Mouse (Mus musculus): ENCODE data around the gene Mvk.
A peak's percentile ranks its signal among the peaks of the same experiment; 100 is the strongest.

The Mvk gene

GRCm38 (mm10) chr5:114443566-114444367 is at the start of gene Mvk, which contains the start of gene Mmab:
TSS of gene Mvk (plus strand) at chr5:114444269.
TSS of gene Mmab (minus strand) at chr5:114444060.
- peak; percentile 100 for DNase-seq (ENCODE audit: inconsistent ontology term)

- peak; percentile 6 for DNase-seq (ENCODE audit: inconsistent ontology term)
These were observed 37.5 kb upstream of the Mvk start for GRCm38 (mm10) chr5:114406592-114406991.

GRCm38 (mm10) chr5:114407269-114407668 is 36.8 kb upstream of the Mvk start:
- DNase-seq (ENCODE audit: inconsistent ontology term), result peak; percentile 57

GRCm38 (mm10) chr5:114407810-114408209 is 36.3 kb upstream of the Mvk start:
- DNase-seq (ENCODE audit: inconsistent ontology term), result peak; percentile 82

- DNase-seq (ENCODE audit: inconsistent ontology term), result no peak
These were observed 35.2 kb upstream of the Mvk start for GRCm38 (mm10) chr5:114408846-114409245.

- no peak for DNase-seq (ENCODE audit: inconsistent ontology term)
These were observed 33.6 kb upstream of the Mvk start for GRCm38 (mm10) chr5:114410429-114410828.

- DNase-seq (ENCODE audit: inconsistent ontology term), result no peak
These were observed 31.6 kb upstream of the Mvk start for GRCm38 (mm10) chr5:114412361-114412998.

DNA sequence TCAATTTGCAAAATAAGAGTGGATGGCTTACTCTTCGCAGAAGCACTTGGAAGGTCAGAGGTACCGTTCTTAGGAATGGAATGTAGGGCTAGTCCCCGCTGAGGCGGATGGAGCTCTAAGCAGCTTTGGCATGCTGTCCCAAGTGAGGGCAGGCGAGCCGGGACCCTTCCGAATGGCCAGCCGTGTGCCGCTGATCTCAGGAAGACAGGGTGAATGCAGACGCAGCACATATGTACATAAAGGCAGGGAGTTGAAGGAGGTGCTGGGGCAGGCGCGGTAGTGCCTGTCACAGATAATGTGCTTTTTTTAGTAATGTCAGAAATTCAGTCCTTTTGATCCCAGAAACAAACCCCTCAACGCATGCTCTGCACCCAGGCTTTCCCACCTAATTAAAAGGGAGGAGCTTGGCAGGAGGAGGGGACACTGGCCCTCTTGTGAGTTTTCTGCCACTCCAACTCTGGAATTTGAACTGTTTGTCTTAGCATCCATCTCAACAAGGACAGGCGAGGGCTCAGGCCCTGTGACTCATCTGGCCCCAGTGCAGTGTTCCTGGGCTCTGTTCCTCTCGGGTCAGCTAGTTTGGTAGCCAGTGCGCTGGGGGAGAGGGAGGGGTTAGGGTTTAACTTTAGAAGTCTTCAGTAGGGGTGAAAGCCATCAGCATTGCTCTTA is 30.9 kb upstream of the Mvk start:
- DNase-seq (ENCODE audit: inconsistent ontology term), result peak; percentile 95

GRCm38 (mm10) chr5:114415606-114416005 is 28.5 kb upstream of the Mvk start:
- DNase-seq (ENCODE audit: inconsistent ontology term), result no peak

DNA sequence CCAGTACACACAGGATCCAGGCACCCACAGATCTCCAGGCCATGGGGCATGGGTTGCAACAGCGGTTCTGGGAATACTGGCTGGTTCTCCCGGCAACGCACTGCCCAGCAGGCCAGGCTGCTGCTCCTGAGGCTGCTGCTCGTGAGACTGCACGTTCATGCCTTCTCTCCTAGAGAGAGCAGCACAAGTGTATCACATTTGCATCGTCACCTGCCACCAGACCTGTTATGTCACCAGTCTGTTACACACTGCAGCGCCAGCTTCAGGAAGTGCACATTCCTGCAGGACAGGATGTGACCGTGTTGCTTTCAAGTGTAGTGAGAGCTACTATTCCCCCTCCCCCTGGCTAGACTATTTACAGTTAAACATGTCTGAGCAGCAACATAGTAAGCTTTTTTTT is 27.2 kb upstream of the Mvk start:
- DNase-seq (ENCODE audit: inconsistent ontology term), result no peak

GRCm38 (mm10) chr5:114418541-114418940 is 25.5 kb upstream of the Mvk start:
- no peak for DNase-seq (ENCODE audit: inconsistent ontology term)

GRCm38 (mm10) chr5:114421561-114422298 is 22.3 kb upstream of the Mvk start:
- DNase-seq (ENCODE audit: inconsistent ontology term), result no peak

DNA sequence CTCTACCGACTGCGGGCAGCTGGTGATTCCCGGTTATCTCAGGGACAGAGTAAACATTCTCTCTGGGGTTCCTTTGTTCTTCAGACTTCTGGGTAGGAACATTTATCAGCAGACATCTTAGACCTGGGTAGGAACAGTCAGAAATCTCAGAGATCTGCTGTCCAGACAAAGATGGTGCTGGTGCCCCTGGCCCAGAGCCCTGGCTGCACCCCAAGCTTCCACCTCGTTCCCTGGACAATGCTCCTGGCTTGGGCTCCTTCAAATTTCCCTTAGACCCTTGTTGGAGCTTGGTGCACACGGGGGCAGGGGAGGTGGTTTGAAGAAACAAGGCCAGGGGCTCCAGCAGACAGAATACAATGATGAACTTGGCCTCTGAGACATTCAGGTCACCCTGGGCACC is 21.5 kb upstream of the Mvk start:
- DNase-seq (ENCODE audit: inconsistent ontology term), result no peak

DNA sequence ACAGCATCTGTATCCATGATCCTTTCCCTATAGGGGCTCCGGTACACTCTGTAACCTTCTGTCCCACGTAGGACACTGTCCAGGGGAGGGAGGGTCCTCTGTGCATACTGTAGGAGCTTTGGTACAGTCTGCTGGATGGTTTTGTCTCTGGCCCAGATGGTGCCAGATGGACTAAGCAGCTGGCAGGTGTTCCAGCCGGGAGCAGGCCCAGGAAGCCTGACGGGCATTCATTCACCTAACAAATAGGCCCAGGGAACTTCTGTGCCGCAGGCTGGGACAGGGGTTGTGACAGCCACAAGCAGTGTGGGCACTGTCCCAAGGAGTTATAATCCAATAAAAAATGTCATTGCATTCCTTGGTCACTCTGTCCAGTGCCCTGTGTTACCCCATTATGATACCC is 20.1 kb upstream of the Mvk start:
- DNase-seq (ENCODE audit: inconsistent ontology term), result peak; percentile 5

DNA sequence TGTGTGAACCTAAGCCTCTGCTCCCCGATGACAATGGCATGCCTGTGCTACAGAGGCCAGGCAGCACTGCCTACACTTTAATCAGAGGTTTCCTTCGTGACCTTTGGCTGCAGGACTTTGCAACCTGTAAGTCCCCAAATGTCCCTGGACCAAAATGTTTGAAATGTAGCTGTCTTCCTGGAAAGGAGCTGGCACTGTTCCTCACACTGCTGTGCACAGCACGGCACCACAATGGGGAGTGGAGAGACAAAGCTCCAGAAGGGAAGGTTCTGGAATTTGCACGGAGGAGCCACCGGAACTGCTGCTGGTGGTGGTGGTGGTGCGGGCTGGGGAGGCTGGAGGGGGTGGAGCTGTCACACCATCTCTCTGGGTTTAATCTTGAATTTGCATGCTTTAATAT is 17.3 kb upstream of the Mvk start:
- DNase-seq (ENCODE audit: inconsistent ontology term), result peak; percentile 33

- DNase-seq (ENCODE audit: inconsistent ontology term), result no peak
These were observed 15.4 kb upstream of the Mvk start for GRCm38 (mm10) chr5:114428621-114429020.

GRCm38 (mm10) chr5:114429781-114430180 is 14.3 kb upstream of the Mvk start:
- DNase-seq (ENCODE audit: inconsistent ontology term), result no peak

DNA sequence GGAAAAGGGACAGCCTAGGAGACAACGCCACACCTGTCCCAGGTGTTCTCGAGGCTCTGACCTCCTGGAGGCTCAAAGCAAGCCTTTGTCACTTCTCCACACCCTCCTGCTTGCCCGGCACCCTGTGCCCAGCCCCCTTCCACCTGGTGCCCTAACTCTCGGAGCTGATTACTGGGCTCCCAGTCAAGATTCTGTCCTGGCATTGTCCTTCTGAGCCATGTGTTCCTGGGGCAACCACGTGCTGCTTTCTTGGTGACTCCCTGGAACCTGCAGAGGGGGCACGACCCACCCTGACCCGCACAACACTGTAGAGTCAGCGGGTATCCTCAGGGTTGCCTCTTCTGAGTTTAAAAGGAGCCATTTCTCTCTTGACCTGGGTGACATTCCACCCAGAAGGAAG is 9.7 kb upstream of the Mvk start:
- DNase-seq (ENCODE audit: inconsistent ontology term), result no peak

- DNase-seq (ENCODE audit: inconsistent ontology term), result no peak
These were observed 8.5 kb upstream of the Mvk start for GRCm38 (mm10) chr5:114435588-114435987.

GRCm38 (mm10) chr5:114444368-114444692 is 261 bp downstream of the Mvk start:
- no peak for DNase-seq (ENCODE audit: inconsistent ontology term)

- DNase-seq (ENCODE audit: inconsistent ontology term), result no peak
These were observed 4.9 kb downstream of the Mvk start for GRCm38 (mm10) chr5:114449011-114449410.

GRCm38 (mm10) chr5:114456287-114456686 is 12.2 kb downstream of the Mvk start:
- no peak for DNase-seq (ENCODE audit: inconsistent ontology term)
